Mouse (Mus musculus) heart, postnatal 14 days (tissue): Measurements from ENCODE around the gene Trim39. TPM values are rescaled to one million over a fixed set of nuclear protein-coding genes. Genes with fewer than 3 reads are reported as not detected.
"Not testable (repeated sequence)": the region's sequence is repeated elsewhere in the genome, so short reads cannot be mapped to it uniquely, and the experiment has no call there.

Experiments used
- DNase-seq, 2 experiments: peaks; one replicate each; pipeline ENCODE4 v3.0.0; 2021 to 2022
- intact Hi-C: fragments of 180-260 bp; cut with DNase I; formaldehyde crosslinking; loops from one replicate; pipeline ENCODE4 v1.15.1; 2025
- total RNA-seq, 2 experiments: library from RNA; stranded (reverse); gene quantifications; 2 replicates each; pipeline ENCODE4 v1.2.3; 2021

Gene Trim39
- total RNA-seq, 2 experiments from 2014 or later = 7.7 to 7.9 TPM

DNA sequence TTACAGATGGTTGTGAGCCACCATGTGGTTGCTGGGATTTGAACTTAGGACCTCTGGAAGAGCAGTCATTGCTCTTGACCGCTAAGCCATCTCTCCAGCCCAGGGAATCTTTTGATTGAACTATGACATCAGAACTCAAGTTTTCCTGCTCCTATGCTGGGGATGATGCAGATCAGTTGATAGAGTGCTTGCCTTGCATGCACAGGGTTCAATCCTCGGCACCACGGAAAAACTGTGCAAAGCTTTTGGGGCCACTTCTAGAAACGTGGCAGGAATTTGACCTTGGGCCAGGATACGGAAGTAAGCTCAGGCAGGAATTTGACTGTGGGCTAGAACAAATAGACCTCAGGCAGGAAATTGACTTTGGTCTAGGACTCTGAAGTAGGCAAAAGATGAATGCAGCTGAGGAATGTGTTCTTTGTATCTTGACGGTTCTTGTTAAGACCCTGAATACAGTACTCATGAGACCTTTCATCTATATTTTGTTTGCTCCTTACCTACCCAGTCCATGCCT lies 18.9 kb downstream of the Trim39 start:
- no peak for DNase-seq
- intact Hi-C loops = no loop called here

DNA sequence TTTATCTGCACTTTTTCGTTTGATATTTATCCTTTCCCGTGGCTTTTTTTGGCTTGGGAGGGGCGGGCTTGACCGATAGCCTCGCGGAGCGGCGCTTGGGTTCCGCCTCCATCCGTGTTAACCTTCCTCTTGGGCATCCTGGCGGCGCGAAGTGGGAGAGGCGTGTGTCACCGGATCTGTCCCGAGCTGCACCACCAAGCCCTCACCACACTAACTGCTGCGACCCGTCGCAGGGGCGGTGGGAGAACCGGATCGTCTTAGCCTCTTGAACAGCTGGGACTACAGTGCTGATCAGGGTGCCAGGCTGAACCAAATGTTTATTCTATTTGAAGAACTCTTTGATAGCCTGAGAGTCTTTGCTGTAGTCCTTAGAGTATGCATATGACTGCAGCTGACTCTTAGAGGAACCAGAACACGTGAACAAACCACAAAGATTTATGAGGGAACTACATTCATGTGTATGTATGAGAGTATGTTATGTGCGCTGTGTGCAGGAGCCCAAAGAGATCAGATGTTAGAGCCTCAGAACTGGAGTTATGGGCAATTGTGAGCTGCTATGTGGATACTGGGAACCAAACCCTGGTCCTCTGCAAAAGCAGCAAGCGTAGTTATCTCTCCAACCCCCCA lies 19.7 kb downstream of the Trim39 start:
- intact Hi-C loops = no loop called here
- DNase-seq = no peak

DNA sequence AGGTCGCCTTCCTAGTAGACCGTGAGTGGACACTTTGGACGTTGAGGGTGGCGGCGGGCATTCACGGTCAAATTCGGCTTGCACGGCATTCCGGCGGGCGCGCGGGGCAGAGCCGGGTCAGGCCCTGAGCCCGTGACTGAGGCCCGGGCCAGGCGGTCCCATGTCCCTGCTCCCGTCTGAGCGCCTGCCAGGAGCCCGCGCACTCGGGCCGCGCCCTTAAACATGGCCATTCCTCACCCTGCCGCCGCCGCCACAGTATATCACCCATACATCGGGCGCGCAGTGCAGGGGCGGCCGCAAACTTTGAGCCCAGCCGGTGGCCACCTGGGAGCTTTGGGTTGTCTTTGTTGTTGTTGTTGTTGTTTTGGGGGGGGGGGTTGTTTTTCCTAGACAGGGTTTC lies 23.2 kb downstream of the Trim39 start:
- DNase-seq = no peak
- intact Hi-C loops = no loop called here

DNA sequence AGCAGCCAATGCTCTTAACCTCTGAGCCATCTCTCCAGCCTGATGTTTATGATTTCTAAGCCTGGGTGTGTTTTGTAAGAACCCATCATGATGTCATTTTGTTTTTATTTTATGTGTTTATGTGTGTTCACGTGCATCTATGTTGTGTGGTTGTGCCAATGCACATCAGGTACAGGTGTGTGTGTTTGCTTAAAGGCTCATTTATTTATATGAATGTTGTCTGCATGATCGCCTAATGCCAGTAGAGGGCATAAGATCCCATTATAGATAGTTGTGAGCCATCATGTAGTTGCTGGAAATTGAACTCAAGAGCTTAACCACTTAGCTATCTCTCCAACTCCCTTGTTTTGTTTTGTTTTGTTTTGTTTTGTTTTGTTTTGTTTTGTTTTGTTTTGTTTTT lies 26.3 kb downstream of the Trim39 start:
- DNase-seq = no peak
- intact Hi-C loops = no loop called here

DNA sequence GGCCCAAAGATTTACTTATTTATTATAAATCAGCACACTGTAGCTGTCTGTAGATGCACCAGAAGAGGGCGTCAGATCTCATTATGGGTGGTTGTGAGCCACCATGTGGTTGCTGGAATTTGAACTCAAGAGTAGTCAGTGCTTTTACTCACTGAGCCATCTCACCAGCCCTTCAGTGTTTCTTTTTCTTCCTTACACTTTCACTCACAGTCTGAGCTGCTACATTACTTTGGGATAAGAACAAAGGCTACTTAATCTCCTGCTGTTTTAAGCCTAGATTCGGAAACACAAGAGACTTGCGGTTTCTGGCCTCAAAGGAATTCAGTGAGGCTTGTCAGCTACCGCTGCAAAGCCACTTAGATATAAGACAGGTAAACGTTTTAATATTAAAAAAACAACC lies 28.0 kb downstream of the Trim39 start:
- intact Hi-C loops = no loop called here

DNA sequence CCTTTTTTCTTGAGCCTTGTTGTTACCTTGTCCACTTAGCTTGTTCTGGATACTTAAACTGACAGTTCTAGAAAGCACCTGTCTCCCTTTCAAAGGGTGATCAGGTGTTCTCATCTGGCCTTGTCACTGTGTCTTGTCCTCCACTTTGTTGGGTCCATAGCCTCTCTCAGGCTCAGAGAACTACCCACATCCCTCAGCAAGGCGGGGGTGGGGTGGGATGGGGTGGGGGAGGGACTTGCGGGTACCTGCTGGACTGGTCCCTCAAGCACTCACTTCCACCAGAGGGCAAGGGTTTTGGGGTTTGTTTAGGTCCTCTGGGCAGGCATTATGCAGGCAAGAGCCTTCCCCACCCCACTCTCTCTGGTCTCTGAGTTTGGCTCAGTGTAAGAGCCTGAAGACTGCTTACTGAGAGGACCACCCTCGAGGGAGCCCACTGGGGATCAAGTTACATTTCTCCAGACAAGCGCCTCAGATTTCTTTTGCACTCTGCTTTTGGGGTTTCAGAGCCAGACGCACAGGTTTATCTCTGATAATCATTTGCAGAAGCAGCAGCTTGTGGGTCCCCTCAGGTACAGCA lies 31.3 kb downstream of the Trim39 start:
- intact Hi-C loops = no loop called here
- no peak for DNase-seq

More for the DNA sequence above, 28.0 kb downstream of the Trim39 start:
- no peak for DNase-seq

DNA sequence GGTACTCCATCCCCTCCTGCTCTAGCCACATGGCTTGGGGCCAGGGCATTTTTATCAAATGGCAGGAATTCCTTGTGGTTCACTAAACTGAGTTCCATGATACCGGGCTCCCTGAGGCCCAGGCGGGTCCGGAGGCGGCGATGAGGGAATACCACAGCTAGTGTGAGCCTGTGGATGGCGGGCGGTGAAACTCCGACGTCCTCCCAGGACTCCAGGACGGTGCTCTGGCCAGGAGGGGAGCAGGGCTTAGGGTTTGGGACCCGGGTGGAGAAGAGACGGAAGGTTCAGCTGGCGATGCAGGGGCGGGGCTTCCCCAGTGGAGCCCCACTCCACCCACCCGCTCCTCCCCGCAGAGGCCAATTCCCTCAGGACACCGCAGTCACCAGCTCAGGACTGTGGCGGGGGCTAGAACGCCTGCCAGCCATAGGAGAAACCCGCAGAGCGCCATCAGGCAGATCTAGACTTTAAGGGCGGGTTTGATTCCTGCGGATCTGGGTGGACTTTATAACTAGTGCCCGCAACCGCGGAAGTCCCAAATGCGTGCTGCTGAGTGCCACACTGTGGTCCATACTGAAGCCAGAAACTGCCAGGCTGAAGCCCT lies 34.6 kb downstream of the Trim39 start:
- intact Hi-C loops = no loop called here
- peak; percentile 13 to 21 for DNase-seq

DNA sequence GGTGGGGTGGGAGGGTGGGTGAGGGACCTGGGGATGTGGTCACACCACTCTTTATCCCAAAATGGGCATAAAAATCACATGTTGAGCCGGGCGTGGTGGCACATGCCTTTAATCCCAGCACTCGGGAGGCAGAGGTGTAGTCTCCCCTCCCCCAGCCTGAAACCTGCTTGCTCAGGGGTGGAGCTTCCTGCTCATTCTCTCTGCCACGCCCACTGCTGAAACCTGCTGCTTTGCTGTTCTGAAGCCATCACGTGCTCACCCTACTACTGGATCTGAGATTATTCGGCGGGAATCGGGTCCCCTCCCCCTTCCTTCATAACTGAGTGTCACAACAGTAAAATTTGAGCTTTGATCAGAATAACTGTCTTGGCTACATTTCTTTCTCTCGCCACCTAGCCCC lies 36.7 kb downstream of the Trim39 start:
- intact Hi-C loops, DNase-seq: not testable (repeated sequence)

DNA sequence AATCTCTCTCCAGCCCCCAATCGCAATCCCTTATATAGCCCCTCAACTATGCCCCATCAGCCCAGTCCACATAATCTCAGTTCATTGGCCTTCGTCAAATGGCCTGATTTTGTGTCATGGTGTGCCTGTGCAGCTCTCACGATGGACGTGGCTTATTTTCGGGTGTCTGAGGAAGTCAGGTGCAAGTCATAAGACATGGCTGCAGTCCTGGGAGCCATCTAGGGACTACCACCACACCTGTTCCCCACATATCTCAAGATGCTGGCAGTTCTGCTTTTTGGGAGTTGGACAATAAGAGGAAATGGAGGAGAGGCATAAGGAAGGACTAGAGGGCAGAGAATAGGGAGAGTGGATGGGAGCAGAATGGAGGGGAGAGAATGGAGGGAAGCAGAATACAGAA lies 38.5 kb downstream of the Trim39 start:
- no peak for DNase-seq
- intact Hi-C loops = no loop called here

DNA sequence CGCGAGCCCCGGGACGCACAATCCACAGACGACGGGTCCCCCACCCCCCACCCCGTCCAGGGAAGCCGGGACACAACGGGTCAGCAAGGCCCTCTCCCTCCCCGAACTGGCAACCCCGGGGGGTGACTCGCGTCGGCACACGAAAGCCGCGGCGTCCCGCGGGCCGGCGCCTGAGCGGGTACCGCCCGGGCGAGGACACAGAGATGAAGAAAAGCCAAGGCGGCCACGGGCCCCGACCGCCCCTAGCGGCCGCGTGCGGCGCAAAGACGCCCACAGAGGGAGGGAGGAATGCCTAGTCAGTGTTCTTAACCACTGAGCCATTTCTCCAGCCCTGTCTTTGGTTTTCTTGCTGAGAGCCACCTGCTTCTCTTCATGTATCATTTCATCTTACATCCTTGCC lies 40.7 kb downstream of the Trim39 start:
- intact Hi-C loops = no loop called here
- peak; percentile 85 to 87 for DNase-seq

DNA sequence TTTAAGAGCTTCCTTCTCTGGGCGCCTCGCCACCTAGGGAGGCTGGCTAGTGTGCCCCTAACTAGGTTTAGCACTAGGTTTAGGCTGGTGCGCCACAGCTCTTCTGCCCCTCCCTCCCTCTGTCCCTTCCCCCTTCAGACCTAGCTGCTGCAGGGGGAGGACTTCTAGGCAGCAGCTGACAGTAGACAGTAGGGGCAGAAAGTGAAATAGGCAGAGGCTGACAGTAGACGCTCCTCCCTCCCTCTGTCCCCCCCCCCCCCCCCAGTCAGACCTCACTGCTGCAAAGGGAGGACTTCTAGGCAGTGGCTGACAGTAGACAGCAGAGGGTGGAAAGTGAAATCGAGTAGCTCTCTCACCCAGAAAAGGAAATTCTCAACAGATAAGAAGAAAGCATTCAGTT lies 43.0 kb downstream of the Trim39 start:
- DNase-seq = no peak
- intact Hi-C loops = no loop called here

DNA sequence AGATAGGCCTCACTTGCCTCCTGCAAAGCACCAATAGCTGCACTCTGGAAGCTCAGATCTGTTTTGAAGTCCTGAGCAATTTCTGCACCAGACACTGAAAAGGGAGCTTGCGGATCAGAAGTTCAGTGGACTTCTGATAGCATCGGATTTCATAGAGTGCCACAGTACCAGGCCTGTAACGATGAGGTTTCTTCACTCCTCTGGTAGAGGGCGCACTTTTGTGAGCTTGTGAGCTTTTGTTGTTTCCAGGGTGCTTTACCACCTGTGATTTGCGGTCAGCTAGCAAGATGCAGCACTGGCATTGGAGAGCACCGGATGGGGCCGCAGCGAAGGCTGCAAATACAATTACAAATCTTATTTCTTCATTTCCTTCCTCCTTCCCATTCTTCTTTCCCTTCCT lies 45.1 kb downstream of the Trim39 start:
- intact Hi-C loops = no loop called here
- DNase-seq = peak in 1 of 2 experiments; percentile 10

DNA sequence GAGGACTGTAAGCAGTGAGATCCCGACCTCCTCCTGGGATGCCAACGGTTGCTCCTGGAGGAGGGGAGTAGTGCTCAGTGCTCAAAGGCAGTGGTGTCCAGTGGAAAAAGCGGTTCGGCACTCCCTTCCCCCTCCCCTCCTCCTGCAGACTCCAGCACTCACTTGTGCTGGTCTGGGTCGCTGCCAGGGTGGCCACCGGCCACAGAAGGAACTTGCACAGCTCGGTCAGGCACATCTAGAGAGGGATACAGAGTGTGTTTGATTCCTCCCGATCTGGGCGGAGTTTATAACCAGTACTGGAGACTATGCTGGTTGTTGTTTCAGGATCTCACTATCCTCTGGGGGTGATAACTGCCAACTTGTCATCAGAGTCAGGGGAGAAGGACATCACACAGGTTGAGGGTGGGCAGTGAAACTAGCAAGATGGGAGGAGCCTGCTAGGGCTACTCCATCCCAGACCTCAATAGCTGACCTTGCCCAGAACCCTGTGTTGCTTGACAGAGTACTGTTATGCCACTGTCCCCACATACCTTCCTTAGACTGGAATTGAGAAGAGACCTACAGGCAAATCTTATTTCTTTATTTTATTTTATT lies 46.7 kb downstream of the Trim39 start:
- intact Hi-C loops = no loop called here
- DNase-seq = peak in 1 of 2 experiments; percentile 26

DNA sequence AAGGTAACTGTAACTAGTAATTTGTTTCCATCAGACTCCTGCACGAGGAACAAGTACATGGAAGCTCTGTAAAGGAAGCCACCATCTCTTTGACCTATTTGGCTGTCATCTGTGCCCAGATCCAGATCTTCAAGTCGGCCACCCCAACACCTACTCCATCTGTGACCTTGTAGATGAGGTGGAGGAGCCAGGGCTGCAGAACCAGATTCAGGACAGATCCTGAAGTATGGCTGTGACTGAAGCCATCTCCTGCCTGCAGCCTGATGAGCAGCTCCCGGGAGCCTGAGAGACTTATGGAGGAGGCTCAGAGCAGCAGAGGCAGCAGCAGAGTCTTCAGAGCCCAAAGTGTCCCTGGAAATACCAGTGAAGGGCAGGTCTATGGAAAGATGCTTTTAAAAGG lies 47.6 kb downstream of the Trim39 start:
- intact Hi-C loops = no loop called here
- DNase-seq = no peak

DNA sequence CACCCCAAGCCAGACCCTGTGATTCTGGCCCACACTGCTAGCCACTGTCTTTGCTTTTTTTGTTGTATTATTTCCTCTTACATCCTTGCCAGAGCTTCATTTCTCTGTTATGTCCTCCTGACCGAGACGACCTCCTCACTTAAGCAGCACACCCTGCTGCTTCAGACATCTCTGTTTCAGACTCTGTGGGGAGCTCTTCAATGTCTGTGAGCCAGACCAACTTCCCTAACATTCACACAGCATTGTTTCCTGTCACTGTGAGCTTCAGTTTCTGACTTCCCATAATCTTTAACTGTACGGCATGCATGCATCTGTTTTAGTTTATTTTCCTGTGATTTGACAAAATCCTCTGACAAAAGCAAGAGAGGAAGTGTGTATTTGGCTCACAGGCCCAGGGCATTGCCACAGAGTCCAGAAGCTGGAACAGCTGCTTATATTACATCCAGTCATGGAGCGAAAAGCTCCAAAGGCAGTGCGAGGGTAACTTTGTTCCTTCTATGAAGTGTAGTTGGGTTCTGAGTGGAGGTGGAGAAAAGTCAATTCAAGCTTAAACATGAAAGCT lies 53.4 kb downstream of the Trim39 start:
- intact Hi-C loops = no loop called here
- DNase-seq = no peak

DNA sequence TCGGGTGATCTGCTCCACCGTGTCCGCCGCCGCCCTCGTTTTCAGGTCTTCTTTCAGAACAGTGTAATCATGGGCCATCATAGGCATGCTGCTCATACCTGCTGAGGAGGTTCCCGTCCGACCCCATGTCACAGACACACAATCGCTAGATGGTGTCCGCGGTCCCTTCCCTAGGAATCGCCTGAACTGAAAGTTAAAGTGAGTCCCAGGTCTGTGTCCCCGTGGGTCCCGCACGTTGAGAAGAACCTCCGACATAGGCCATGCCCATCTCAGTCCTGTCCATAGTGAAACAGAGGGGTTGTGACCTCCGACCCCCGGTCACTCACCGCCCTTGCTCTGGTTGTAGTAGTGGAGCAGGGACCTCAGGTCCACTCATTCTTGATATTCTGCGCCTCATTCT lies 56.5 kb downstream of the Trim39 start:
- DNase-seq = no peak
- intact Hi-C loops = no loop called here

Other genes starting within 250 kb of the Trim39 start
- 10 to 100 TPM; 23.2 to 24.0 TPM for gene H2-T23, start 239.4 kb downstream of the Trim39 start, total RNA-seq
- 10 to 100 TPM in 1 of 2 experiments, 1 to 10 TPM in 1; 10.0 to 12.4 TPM for gene H2-T22, start 229.5 kb downstream of the Trim39 start, total RNA-seq
- gene Gm6034, start 229.3 kb downstream of the Trim39 start, total RNA-seq = not detected
- gene Gm11127, start 213.9 kb downstream of the Trim39 start, total RNA-seq = 1 to 10 TPM; 1.5 to 2.3 TPM
- gene Gm19684, start 150.6 kb downstream of the Trim39 start, total RNA-seq = not detected
- gene Gm7030, start 142.8 kb downstream of the Trim39 start, total RNA-seq = not detected
- gene Gm8909, start 103.7 kb downstream of the Trim39 start, total RNA-seq = not detected
- 1 to 10 TPM in 1 of 2 experiments, under 1 TPM in 1; 0.31 to 3.1 TPM for gene H2-T3, start 82.0 kb downstream of the Trim39 start, total RNA-seq
- gene Rpp21, start 14.2 kb downstream of the Trim39 start, total RNA-seq = 10 to 100 TPM; 33.1 to 34.2 TPM
- not detected for gene H2-M10.2, start 14.2 kb upstream of the Trim39 start, total RNA-seq
- gene H2-M10.1, start 53.9 kb upstream of the Trim39 start, total RNA-seq = not detected
- not detected for gene H2-M10.3, start 96.2 kb upstream of the Trim39 start, total RNA-seq
- not detected for gene H2-M10.4, start 190.1 kb upstream of the Trim39 start, total RNA-seq